Mouse (Mus musculus) embryonic facial prominence, embryonic 14.5 days (tissue): ENCODE data around the gene Mycn. TPM values are rescaled to one million over a fixed set of nuclear protein-coding genes. Genes with fewer than 3 reads are reported as not detected.

ENCODE experiments used
- ATAC-seq: fragments of 200-750 bp; cut with Nextera tagmentation; 2 replicates; pipeline ENCODE4 v1.8.0; 2017; ENCODE audit warnings: low read depth, moderate number of reproducible peaks, moderate TSS enrichment
- DNase-seq: peaks from one replicate; pipeline ENCODE4 v3.0.0-alpha.2; 2015; ENCODE audit warnings: low spot score
- H3K27ac ChIP-seq: fragments of 300-500 bp; sonication (generic); replicated peaks from 2 replicates; pipeline ENCODE4 v1.5.1; 2014; ENCODE audit warnings: low read depth, mild to moderate bottlenecking, low read length, moderate library complexity
- H3K27me3 ChIP-seq: fragments of 300-500 bp; sonication (generic); replicated peaks from 2 replicates; pipeline ENCODE4 v1.6.1; 2014; ENCODE audit warnings: low read length; ENCODE audit not compliant: control insufficient read depth, insufficient read depth
- H3K36me3 ChIP-seq: fragments of 300-500 bp; sonication (generic); 2 replicates; pipeline ENCODE4 v1.6.1; 2014; ENCODE audit warnings: low read length, mixed read lengths; ENCODE audit not compliant: control insufficient read depth, insufficient read depth
- H3K4me1 ChIP-seq: fragments of 300-500 bp; sonication (generic); 2 replicates; pipeline ENCODE4 v1.6.1; 2014; ENCODE audit warnings: antibody characterized with exemption, low read length; ENCODE audit not compliant: control insufficient read depth, insufficient read depth
- H3K4me2 ChIP-seq: fragments of 300-500 bp; sonication (generic); 2 replicates; pipeline ENCODE4 v1.6.1; 2014; ENCODE audit warnings: low read depth, mild to moderate bottlenecking, low read length, moderate library complexity, mixed read lengths
- H3K4me3 ChIP-seq: fragments of 300-500 bp; sonication (generic); 2 replicates; pipeline ENCODE4 v1.5.1; 2014; ENCODE audit warnings: low read depth, mild to moderate bottlenecking, low read length
- H3K9ac ChIP-seq: fragments of 300-500 bp; sonication (generic); 2 replicates; pipeline ENCODE4 v1.6.1; 2014; ENCODE audit warnings: low read depth, mild to moderate bottlenecking, low read length, moderate library complexity, mixed read lengths
- H3K9me3 ChIP-seq: fragments of 300-500 bp; sonication (generic); 2 replicates; pipeline ENCODE4 v1.6.1; 2016; ENCODE audit warnings: low read length; ENCODE audit not compliant: control insufficient read depth
- WGBS: fragments of 180-500 bp; shearing (Covaris S2); extraction: QIAGEN DNeasy Blood & Tissue Kit; methylation state at CpG from one replicate; pipeline ENCODE4 v1.1.7; 2014; 5-methylcytosine and 5-hydroxymethylcytosine counted together
- polyA plus RNA-seq: library from polyadenylated mRNA; unstranded; fragments of >200 nt; fragmentation: Nextera tagmentation; extraction: Ambion mirVana; gene quantifications from 2 replicates; pipeline ENCODE4 v1.2.1, GENCODE M21; 2014

The Mycn gene
- polyA plus RNA-seq, 1 experiment from 2014 or later = 17.0 TPM

- whole genome bisulfite sequencing = 63% methylated on average over 4 of the region's 4 CpGs
- peak; percentile 39 for DNase-seq
- H3K27ac ChIP-seq = no peak overlapping the region
- H3K9me3 ChIP-seq = no peaks in the 10 kb centered on the region
- no peaks in the 10 kb centered on the region for H3K36me3 ChIP-seq
- H3K4me1 ChIP-seq = no peaks in the 10 kb centered on the region
- H3K4me2 ChIP-seq = no peak overlapping the region
- no peak overlapping the region for H3K4me3 ChIP-seq
- H3K27me3 ChIP-seq = peaks cover 4% of the 10 kb centered on the region; the same call in 1 of the 2 replicates
- no peak overlapping the region for H3K9ac ChIP-seq
- ATAC-seq = no peak
Measured at GRCm38 (mm10) chr12:12947606-12948005, 5.9 kb upstream of the Mycn start.

GRCm38 (mm10) chr12:12943288-12943687 is 1.6 kb upstream of the Mycn start:
- no peak for ATAC-seq
- WGBS = 35% methylated on average over 6 of the region's 6 CpGs
- no peak overlapping the region for H3K9ac ChIP-seq
- H3K4me1 ChIP-seq = peaks cover 10% of the 10 kb centered on the region; the same call in 1 of the 2 replicates
- H3K9me3 ChIP-seq = no peaks in the 10 kb centered on the region
- no peaks in the 10 kb centered on the region for H3K36me3 ChIP-seq
- H3K27me3 ChIP-seq = peaks cover 4% of the 10 kb centered on the region; the same call in 1 of the 2 replicates
- H3K4me3 ChIP-seq = no peak overlapping the region
- H3K27ac ChIP-seq = no peak overlapping the region
- DNase-seq = no peak
- no peak overlapping the region for H3K4me2 ChIP-seq

- H3K4me1 ChIP-seq = peaks cover 13% of the 10 kb centered on the region; the same call in 1 of the 2 replicates
- H3K4me2 ChIP-seq = peak overlapping the region; percentile 93
- peak; percentile 68 for ATAC-seq
Measured at GRCm38 (mm10) chr12:12942364-12943050, 793 bp upstream of the Mycn start.

GRCm38 (mm10) chr12:12941129-12941504 is 597 bp downstream of the Mycn start:
- peak overlapping the region; percentile 75 for H3K4me3 ChIP-seq
- H3K4me2 ChIP-seq = peak overlapping the region; percentile 93
- DNase-seq (peak; percentile 55), ATAC-seq (no peak)
- H3K9me3 ChIP-seq = no peaks in the 10 kb centered on the region
- WGBS = under 1% methylated on average over 20 of the region's 20 CpGs
- peaks cover 12% of the 10 kb centered on the region; the same call in 1 of the 2 replicates for H3K36me3 ChIP-seq
- peaks cover 16% of the 10 kb centered on the region; the same call in 1 of the 2 replicates for H3K4me1 ChIP-seq
- peaks cover 4% of the 10 kb centered on the region; the same call in 1 of the 2 replicates for H3K27me3 ChIP-seq
- peak overlapping the region; percentile 82 for H3K9ac ChIP-seq
- peak overlapping the region; percentile 78 for H3K27ac ChIP-seq

More at GRCm38 (mm10) chr12:12942364-12943050, 793 bp upstream of the Mycn start:
- Histone ChIP-seq H3K27me3 (peaks cover 4% of the 10 kb centered on the region; the same call in 1 of the 2 replicates), H3K9me3 (no peaks in the 10 kb centered on the region), H3K4me3 (peak overlapping the region; percentile 75), H3K9ac (peak overlapping the region; percentile 82), H3K27ac (peak overlapping the region; percentile 78), H3K36me3 (peaks cover 2% of the 10 kb centered on the region; the same call in 1 of the 2 replicates)
- DNase-seq = peak; percentile 97
- WGBS = under 1% methylated on average over 43 of the region's 47 CpGs

- no peak for ATAC-seq
- Histone ChIP-seq H3K9me3 (no peaks in the 10 kb centered on the region), H3K9ac (peak overlapping the region; percentile 82), H3K4me1 (peaks cover 16% of the 10 kb centered on the region; the same call in 1 of the 2 replicates), H3K4me3 (peak overlapping the region; percentile 75), H3K4me2 (peak overlapping the region; percentile 93), H3K36me3 (peaks cover 14% of the 10 kb centered on the region; the same call in 1 of the 2 replicates), H3K27ac (peak overlapping the region; percentile 78), H3K27me3 (peaks cover 4% of the 10 kb centered on the region; the same call in 1 of the 2 replicates)
- DNase-seq = peak; percentile 79
- 2% methylated on average over 13 of the region's 13 CpGs for WGBS
Measured at GRCm38 (mm10) chr12:12940466-12941128, 1.1 kb downstream of the Mycn start.

GRCm38 (mm10) chr12:12939581-12940465 is 1.9 kb downstream of the Mycn start:
- H3K27me3 ChIP-seq = peaks cover 4% of the 10 kb centered on the region; the same call in 1 of the 2 replicates
- WGBS = under 1% methylated on average over 38 of the region's 69 CpGs
- peak overlapping the region; percentile 82 for H3K9ac ChIP-seq
- H3K4me1 ChIP-seq = peaks cover 16% of the 10 kb centered on the region; the same call in 1 of the 2 replicates
- H3K4me3 ChIP-seq = peak overlapping the region; percentile 75
- H3K27ac ChIP-seq = peak overlapping the region; percentile 78
- peak overlapping the region; percentile 93 for H3K4me2 ChIP-seq
- H3K9me3 ChIP-seq = no peaks in the 10 kb centered on the region
- H3K36me3 ChIP-seq = peaks cover 14% of the 10 kb centered on the region; the same call in 1 of the 2 replicates
- no peak for ATAC-seq
- DNase-seq = peak; percentile 10

GRCm38 (mm10) chr12:12938850-12939249 is 2.9 kb downstream of the Mycn start:
- Histone ChIP-seq H3K4me1 (peaks cover 16% of the 10 kb centered on the region; the same call in 1 of the 2 replicates), H3K27ac (peak overlapping the region; percentile 78), H3K4me2 (peak overlapping the region; percentile 93), H3K4me3 (peak overlapping the region; percentile 75), H3K36me3 (peaks cover 14% of the 10 kb centered on the region; the same call in 1 of the 2 replicates), H3K27me3 (peaks cover 4% of the 10 kb centered on the region; the same call in 1 of the 2 replicates), H3K9ac (peak overlapping the region; percentile 82), H3K9me3 (no peaks in the 10 kb centered on the region)
- peak; percentile 85 for DNase-seq
- under 1% methylated on average over 12 of the region's 12 CpGs for WGBS
- peak; percentile 10; the same call in 1 of the 2 replicates for ATAC-seq
